Mouse (Mus musculus): ENCODE results near the gene Rbms3.

DNA sequence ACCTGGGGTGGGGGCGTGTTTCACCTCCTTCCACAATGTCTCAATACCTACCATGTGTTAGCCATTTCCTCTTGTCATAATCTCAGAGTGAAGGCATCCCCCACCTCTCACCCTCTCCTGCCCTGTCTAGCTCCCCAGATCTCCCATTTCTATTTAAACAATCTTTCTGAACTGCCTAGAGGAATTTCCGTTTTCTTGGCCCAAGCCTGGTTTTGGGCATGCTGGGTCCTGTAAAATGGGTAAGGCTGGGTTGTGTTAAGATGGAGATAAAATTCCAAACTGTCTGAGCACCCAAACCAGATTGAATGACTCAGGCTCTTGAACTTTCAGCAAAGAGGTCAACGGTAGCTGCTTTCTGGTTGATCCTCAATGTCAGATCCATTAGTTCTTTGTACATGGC lies 608.2 kb downstream of the Rbms3 start:
- TF ChIP-seq CTCF (conservative IDR thresholded peaks at IDR 0.05; ENCODE audit: insufficient read depth, insufficient read length, low read depth, low read length) = no peak
- no peak for TF ChIP-seq POLR2A (IDR thresholded peaks at IDR 0.05; ENCODE audit: low read depth, low read length)
